Mouse (Mus musculus): ENCODE data around the gene Hdgf. TPM values are rescaled to one million over a fixed set of nuclear protein-coding genes. Genes with fewer than 3 reads are reported as not detected.

Hdgf gene
- total and polyA plus RNA-seq, 3 experiments: 199 to 468 (median 215) TPM

DNA sequence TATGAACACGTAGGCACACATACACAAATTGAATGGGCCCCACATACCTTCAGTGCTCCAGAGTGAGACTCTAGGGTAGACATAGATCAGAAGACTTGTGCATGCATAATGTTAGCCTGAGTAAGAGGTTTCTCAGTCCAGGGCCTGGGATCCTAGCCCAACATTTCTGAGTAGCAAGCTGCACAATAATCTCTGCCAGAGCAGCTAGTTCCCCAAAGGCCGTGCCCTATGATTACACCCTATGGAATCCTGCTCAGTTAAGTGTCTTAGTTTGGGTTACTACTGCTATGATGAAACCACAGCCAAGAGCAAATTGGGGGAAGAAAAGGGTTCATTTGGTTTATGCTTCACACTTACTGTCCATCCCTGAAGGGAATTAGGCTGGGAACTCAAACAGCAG lies 36.4 kb downstream of the Hdgf start:
- Histone ChIP-seq H3K9ac (ENCODE audit: insufficient read depth, low read depth) (no peak overlapping the region), H3K4me1 (ENCODE audit: control insufficient read depth in 1 of 2, insufficient read depth in 2 of 2) (peaks cover 0 to 6% of the 10 kb centered on the region in 2 experiments; a peak in 2 of 4 replicates), H3K36me3 (replicated peaks in 1 of 2; ENCODE audit: control insufficient read depth in 1 of 2, insufficient read depth in 1 of 2, low read length in 1 of 2) (peaks cover 51 to 84% of the 10 kb centered on the region in 2 experiments), H3K27me3 (replicated peaks) (no peaks in the 10 kb centered on the region), H3K4me2 (ENCODE audit: insufficient read depth, low read depth, poor library complexity, severe bottlenecking) (no peak overlapping the region), H3K27ac (ENCODE audit: insufficient read depth, low read depth) (no peak overlapping the region), H3K79me2 (replicated peaks; ENCODE audit: control insufficient read depth, extremely low read depth, insufficient read depth, poor library complexity, severe bottlenecking) (peaks cover 4% of the 10 kb centered on the region), H3K4me3 (replicated peaks in 1 of 3; ENCODE audit: low read depth in 2 of 3, low read length in 2 of 3, poor library complexity in 1 of 3) (no peak overlapping the region), H3K9me3 (replicated peaks; ENCODE audit: low read length) (no peaks in the 10 kb centered on the region)
- no peak for TF ChIP-seq JUN (IDR thresholded peaks at IDR 0.05; ENCODE audit: insufficient read depth, low read depth, low read length)
- TF ChIP-seq NELFE (IDR thresholded peaks at IDR 0.05; ENCODE audit: low read depth, low read length): no peak
- no peak for TF ChIP-seq ZC3H11A (IDR thresholded peaks at IDR 0.05; ENCODE audit: low read depth, low read length)
- no peak for TF ChIP-seq POLR2AphosphoS2 (IDR thresholded peaks at IDR 0.05; ENCODE audit: low read depth, low read length)
- TF ChIP-seq SMC3 (IDR thresholded peaks at IDR 0.05; ENCODE audit: low read depth, low read length): no peak
- TF ChIP-seq CTCF (conservative IDR thresholded peaks at IDR 0.05 in 1 of 2, IDR thresholded peaks at IDR 0.05 in 1 of 2; ENCODE audit: low read depth in 2 of 2, low read length in 2 of 2): no peak
- no peak for TF ChIP-seq MEF2A (IDR thresholded peaks at IDR 0.05; ENCODE audit: borderline replicate concordance, low read depth, low read length)
- no peak for TF ChIP-seq RCOR1 (conservative IDR thresholded peaks at IDR 0.05; ENCODE audit: low read depth, low read length)
- TF ChIP-seq ELF1 (IDR thresholded peaks at IDR 0.05; ENCODE audit: low read depth, low read length): no peak
- TF ChIP-seq E2F4 (IDR thresholded peaks at IDR 0.05; ENCODE audit: insufficient replicate concordance, low read depth, low read length): no peak
- no peak for TF ChIP-seq UBTF (IDR thresholded peaks at IDR 0.05; ENCODE audit: low read depth, low read length)
- TF ChIP-seq ZKSCAN1 (IDR thresholded peaks at IDR 0.05; ENCODE audit: borderline replicate concordance, low read depth, low read length): no peak
- TF ChIP-seq CHD1 (IDR thresholded peaks at IDR 0.05; ENCODE audit: low read depth, low read length): no peak
- in situ Hi-C loops (cut with MboI; ENCODE audit: low pct_ligation_motif_present, low pct_unique_long_range_greater_than_20kb, low sequenced_read_pairs) (loop anchor here (5.0 kb wide), 1 partner anchor 35 kb away; no protein-coding TSS in a partner anchor), dilution Hi-C loops (cut with MboI; ENCODE audit: extremely low pct_ligation_motif_present, extremely low pct_unique_long_range_greater_than_20kb, low sequenced_read_pairs) (no loop called here)
- no peak for DNase-seq (ENCODE audit: extremely low read depth)

DNA sequence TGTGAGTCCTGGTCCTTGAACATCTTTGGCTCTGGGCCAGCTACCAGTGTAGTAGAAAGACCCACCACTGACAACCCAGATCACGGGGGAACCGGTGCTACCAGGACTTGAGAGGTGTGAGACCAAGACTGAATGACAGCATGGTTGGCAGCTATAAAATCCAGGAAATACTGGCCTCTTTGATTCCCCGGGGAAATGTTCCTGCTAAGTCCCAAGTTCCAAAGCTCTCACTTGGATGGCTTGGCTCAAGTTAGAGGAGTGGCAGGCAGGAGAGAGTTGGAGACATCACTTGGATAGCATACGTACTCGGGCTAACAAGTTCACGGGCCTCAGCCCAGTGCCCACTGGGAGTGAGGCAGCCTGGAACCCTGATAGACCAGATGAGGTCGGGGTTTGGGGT lies 37.5 kb downstream of the Hdgf start:
- in situ Hi-C loops (cut with MboI; ENCODE audit: low pct_ligation_motif_present, low pct_unique_long_range_greater_than_20kb, low sequenced_read_pairs): loop anchor here (5.0 kb wide), 1 partner anchor 34 kb away; no protein-coding TSS in a partner anchor
- H3K27me3 ChIP-seq (replicated peaks): no peaks in the 10 kb centered on the region
- TF ChIP-seq MAX (IDR thresholded peaks at IDR 0.05; ENCODE audit: low read length) (no peak), MAZ (IDR thresholded peaks at IDR 0.05; ENCODE audit: low read depth, low read length) (no peak), EP300 (IDR thresholded peaks at IDR 0.05; ENCODE audit: low read length) (no peak), KAT2A (IDR thresholded peaks at IDR 0.05; ENCODE audit: insufficient replicate concordance, low read length) (no peak), TBP (conservative IDR thresholded peaks at IDR 0.05; ENCODE audit: low read depth, low read length) (no peak), NELFE (IDR thresholded peaks at IDR 0.05; ENCODE audit: low read depth, low read length) (no peak), JUN (IDR thresholded peaks at IDR 0.05; ENCODE audit: insufficient read depth, low read depth, low read length) (no peak), USF2 (conservative IDR thresholded peaks at IDR 0.05; ENCODE audit: low read depth, low read length) (no peak)
- H3K4me3 ChIP-seq (replicated peaks in 1 of 3; ENCODE audit: low read depth in 2 of 3, low read length in 2 of 3, poor library complexity in 1 of 3): no peak overlapping the region
- DNase-seq (ENCODE audit: extremely low read depth): no peak
- H3K4me1 ChIP-seq (ENCODE audit: control insufficient read depth in 1 of 2, insufficient read depth in 2 of 2): no peaks in the 10 kb centered on the region
- H3K9ac ChIP-seq (ENCODE audit: insufficient read depth, low read depth): no peak overlapping the region
- peaks cover 41 to 73% of the 10 kb centered on the region in 2 experiments for H3K36me3 ChIP-seq (replicated peaks in 1 of 2; ENCODE audit: control insufficient read depth in 1 of 2, insufficient read depth in 1 of 2, low read length in 1 of 2)
- dilution Hi-C loops (cut with MboI; ENCODE audit: extremely low pct_ligation_motif_present, extremely low pct_unique_long_range_greater_than_20kb, low sequenced_read_pairs): no loop called here
- no peak overlapping the region for H3K27ac ChIP-seq (ENCODE audit: insufficient read depth, low read depth)
- no peaks in the 10 kb centered on the region for H3K79me2 ChIP-seq (replicated peaks; ENCODE audit: control insufficient read depth, extremely low read depth, insufficient read depth, poor library complexity, severe bottlenecking)
- no peak overlapping the region for H3K4me2 ChIP-seq (ENCODE audit: insufficient read depth, low read depth, poor library complexity, severe bottlenecking)
- no peaks in the 10 kb centered on the region for H3K9me3 ChIP-seq (replicated peaks; ENCODE audit: low read length)

Measured in CH12.LX (cell line).